Mouse (Mus musculus): ENCODE data around the gene Creb3l2. TPM values are rescaled to one million over a fixed set of nuclear protein-coding genes. Genes with fewer than 3 reads are reported as not detected.
A peak's percentile ranks its signal among the peaks of the same experiment; 100 is the strongest.

The Creb3l2 gene
- polyA plus RNA-seq, 1 experiment from 2014 or later: 20.8 TPM

GRCm38 (mm10) chr6:37407876-37408275 is 34.1 kb downstream of the Creb3l2 start:
- 60% methylated on average over 3 of the region's 3 CpGs for WGBS

GRCm38 (mm10) chr6:37406903-37407302 is 35.0 kb downstream of the Creb3l2 start:
- 54% methylated on average over 6 of the region's 6 CpGs for WGBS
- H3K27ac ChIP-seq: no peak overlapping the region

More at GRCm38 (mm10) chr6:37407876-37408275, 34.1 kb downstream of the Creb3l2 start:
- H3K4me2 ChIP-seq (ENCODE audit: low read length): no peak overlapping the region
- no peaks in the 10 kb centered on the region for H3K9me3 ChIP-seq (replicated peaks; ENCODE audit: low read length)
- H3K36me3 ChIP-seq (ENCODE audit: insufficient read depth, low read length): no peaks in the 10 kb centered on the region
- no peak overlapping the region for H3K4me3 ChIP-seq (replicated peaks; ENCODE audit: low read depth, low read length)
- ATAC-seq (replicated peaks; ENCODE audit: low FRiP score, low read depth) (no peak), DNase-seq (ENCODE audit: low spot score) (no peak)
- no peak for TF ChIP-seq CTCF (IDR thresholded peaks at IDR 0.05; ENCODE audit: low read depth)
- H3K27me3 ChIP-seq (ENCODE audit: insufficient read depth, low read length): no peaks in the 10 kb centered on the region
- H3K4me1 ChIP-seq (replicated peaks; ENCODE audit: insufficient read depth, low read length): peaks cover 43% of the 10 kb centered on the region
- no peak overlapping the region; the same call in 1 of the 2 replicates for H3K27ac ChIP-seq
- H3K9ac ChIP-seq (ENCODE audit: low read depth, low read length): no peak overlapping the region

GRCm38 (mm10) chr6:37406018-37406417 is 35.9 kb downstream of the Creb3l2 start:
- Histone ChIP-seq H3K27me3 (ENCODE audit: insufficient read depth, low read length) (no peaks in the 10 kb centered on the region), H3K4me2 (ENCODE audit: low read length) (no peak overlapping the region), H3K27ac (no peak overlapping the region), H3K9ac (ENCODE audit: low read depth, low read length) (no peak overlapping the region), H3K9me3 (replicated peaks; ENCODE audit: low read length) (no peaks in the 10 kb centered on the region), H3K4me1 (replicated peaks; ENCODE audit: insufficient read depth, low read length) (peaks cover 47% of the 10 kb centered on the region), H3K36me3 (ENCODE audit: insufficient read depth, low read length) (no peaks in the 10 kb centered on the region), H3K4me3 (replicated peaks; ENCODE audit: low read depth, low read length) (no peak overlapping the region)
- ATAC-seq (replicated peaks; ENCODE audit: low FRiP score, low read depth): no peak
- TF ChIP-seq CTCF (IDR thresholded peaks at IDR 0.05; ENCODE audit: low read depth): no peak
- WGBS: 39% methylated on average over 10 of the region's 10 CpGs
- no peak for DNase-seq (ENCODE audit: low spot score)

More at GRCm38 (mm10) chr6:37406903-37407302, 35.0 kb downstream of the Creb3l2 start:
- no peak for DNase-seq (ENCODE audit: low spot score)
- TF ChIP-seq CTCF (IDR thresholded peaks at IDR 0.05; ENCODE audit: low read depth): no peak
- no peak overlapping the region for H3K4me2 ChIP-seq (ENCODE audit: low read length)
- H3K9ac ChIP-seq (ENCODE audit: low read depth, low read length): no peak overlapping the region
- ATAC-seq (replicated peaks; ENCODE audit: low FRiP score, low read depth): no peak
- H3K36me3 ChIP-seq (ENCODE audit: insufficient read depth, low read length): no peaks in the 10 kb centered on the region
- peaks cover 44% of the 10 kb centered on the region for H3K4me1 ChIP-seq (replicated peaks; ENCODE audit: insufficient read depth, low read length)
- no peak overlapping the region for H3K4me3 ChIP-seq (replicated peaks; ENCODE audit: low read depth, low read length)
- no peaks in the 10 kb centered on the region for H3K27me3 ChIP-seq (ENCODE audit: insufficient read depth, low read length)
- H3K9me3 ChIP-seq (replicated peaks; ENCODE audit: low read length): no peaks in the 10 kb centered on the region

- no peaks in the 10 kb centered on the region for H3K36me3 ChIP-seq (ENCODE audit: insufficient read depth, low read length)
- no peaks in the 10 kb centered on the region for H3K9me3 ChIP-seq (replicated peaks; ENCODE audit: low read length)
- 0 out of 2 replicates have a peak overlapping the region, but pooled peaks have one; percentile 13 for H3K9ac ChIP-seq (ENCODE audit: low read depth, low read length)
- TF ChIP-seq CTCF (IDR thresholded peaks at IDR 0.05; ENCODE audit: low read depth): no peak
- peak; percentile 80 for DNase-seq (ENCODE audit: low spot score)
- H3K4me3 ChIP-seq (replicated peaks; ENCODE audit: low read depth, low read length): no peak overlapping the region
- peak overlapping the region; percentile 68 for H3K27ac ChIP-seq
- H3K4me1 ChIP-seq (replicated peaks; ENCODE audit: insufficient read depth, low read length): peaks cover 55% of the 10 kb centered on the region
- WGBS: 17% methylated on average over 3 of the region's 3 CpGs
- H3K4me2 ChIP-seq (ENCODE audit: low read length): no peak overlapping the region
- ATAC-seq (replicated peaks; ENCODE audit: low FRiP score, low read depth): peak; percentile 86
- no peaks in the 10 kb centered on the region for H3K27me3 ChIP-seq (ENCODE audit: insufficient read depth, low read length)
Measured at GRCm38 (mm10) chr6:37404325-37404724, 37.6 kb downstream of the Creb3l2 start.

GRCm38 (mm10) chr6:37401928-37402327 is 40.0 kb downstream of the Creb3l2 start:
- no peak for ATAC-seq (replicated peaks; ENCODE audit: low FRiP score, low read depth)
- H3K4me1 ChIP-seq (replicated peaks; ENCODE audit: insufficient read depth, low read length): peaks cover 57% of the 10 kb centered on the region

GRCm38 (mm10) chr6:37400866-37401525 is 41.0 kb downstream of the Creb3l2 start:
- WGBS: 56% methylated on average over 11 of the region's 11 CpGs
- Histone ChIP-seq H3K9me3 (replicated peaks; ENCODE audit: low read length) (no peaks in the 10 kb centered on the region), H3K4me3 (replicated peaks; ENCODE audit: low read depth, low read length) (no peak overlapping the region), H3K27ac (peak overlapping the region; percentile 66; the same call in 1 of the 2 replicates), H3K4me1 (replicated peaks; ENCODE audit: insufficient read depth, low read length) (peaks cover 51% of the 10 kb centered on the region), H3K27me3 (ENCODE audit: insufficient read depth, low read length) (no peaks in the 10 kb centered on the region), H3K4me2 (ENCODE audit: low read length) (no peak overlapping the region), H3K9ac (ENCODE audit: low read depth, low read length) (no peak overlapping the region), H3K36me3 (ENCODE audit: insufficient read depth, low read length) (0 out of 2 replicates have a peak, but pooled peaks cover 4% of the 10 kb centered on the region)
- no peak for TF ChIP-seq CTCF (IDR thresholded peaks at IDR 0.05; ENCODE audit: low read depth)
- no peak for DNase-seq (ENCODE audit: low spot score)
- ATAC-seq (replicated peaks; ENCODE audit: low FRiP score, low read depth): no peak; the same call in 1 of the 2 replicates

More at GRCm38 (mm10) chr6:37401928-37402327, 40.0 kb downstream of the Creb3l2 start:
- WGBS: 15% methylated on average over 7 of the region's 7 CpGs
- no peaks in the 10 kb centered on the region for H3K27me3 ChIP-seq (ENCODE audit: insufficient read depth, low read length)
- no peaks in the 10 kb centered on the region for H3K36me3 ChIP-seq (ENCODE audit: insufficient read depth, low read length)
- H3K27ac ChIP-seq: peak overlapping the region; percentile 66
- H3K4me3 ChIP-seq (replicated peaks; ENCODE audit: low read depth, low read length): no peak overlapping the region
- TF ChIP-seq CTCF (IDR thresholded peaks at IDR 0.05; ENCODE audit: low read depth): no peak
- peak; percentile 37 for DNase-seq (ENCODE audit: low spot score)
- H3K9ac ChIP-seq (ENCODE audit: low read depth, low read length): 0 out of 2 replicates have a peak overlapping the region, but pooled peaks have one; percentile 18
- no peaks in the 10 kb centered on the region for H3K9me3 ChIP-seq (replicated peaks; ENCODE audit: low read length)
- H3K4me2 ChIP-seq (ENCODE audit: low read length): no peak overlapping the region

All from kidney, postnatal 0 days (tissue).